Mouse (Mus musculus) R1 (cell line): ENCODE results near the gene Hmg20b.

Source experiments
- DNase-seq: peaks from one replicate; pipeline ENCODE4 v3.0.0-alpha.2; 2018; ENCODE audit warnings: low read depth, low spot score

Gene Hmg20b

GRCm38 (mm10) chr10:81378553-81379182 is 28.4 kb upstream of the Hmg20b start:
- peak; percentile 100 for DNase-seq

GRCm38 (mm10) chr10:81377793-81378552 is 27.7 kb upstream of the Hmg20b start, which contains the start of gene Fzr1:
Gene Fzr1, minus strand, starts transcription at chr10:81378516.
- DNase-seq: no peak

GRCm38 (mm10) chr10:81377362-81377664 is 27.0 kb upstream of the Hmg20b start:
- DNase-seq: no peak

DNA sequence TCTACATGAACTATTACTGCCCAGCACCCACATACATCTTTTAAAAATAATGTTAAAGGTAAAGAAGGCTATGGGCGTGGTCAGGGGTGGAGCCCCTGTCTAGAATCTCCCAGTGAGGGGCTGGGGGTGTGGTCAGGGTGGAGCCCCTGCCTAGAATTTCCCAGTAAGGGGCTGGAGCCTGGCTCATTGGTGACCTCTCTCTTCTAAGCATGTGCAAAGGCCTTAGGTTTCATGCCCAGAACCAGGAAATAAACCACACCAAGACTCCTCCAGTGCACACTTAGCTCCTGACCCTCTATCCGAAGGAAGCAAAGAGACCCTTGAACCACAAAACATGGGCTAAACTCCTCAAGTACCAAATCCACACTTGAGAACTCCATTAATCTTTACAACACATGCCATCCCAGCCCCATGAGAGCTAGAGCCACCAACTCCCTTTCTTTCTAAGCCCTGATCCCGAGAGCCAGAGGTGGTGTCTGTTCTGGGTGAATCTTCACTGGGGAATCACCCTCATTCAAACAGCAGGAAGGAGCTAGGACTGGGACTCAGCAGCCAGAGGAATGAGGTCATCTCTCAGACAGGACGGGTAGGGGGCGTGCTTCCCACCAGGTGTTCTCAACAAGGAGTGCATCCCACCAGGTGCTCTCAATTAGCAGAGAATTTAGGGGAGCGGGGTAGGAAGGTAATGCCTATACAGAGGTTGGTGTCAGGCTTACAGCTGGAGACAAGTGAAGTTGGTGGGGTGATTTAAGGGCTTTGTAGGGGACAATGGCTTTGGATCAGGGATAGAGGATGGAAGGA is 26.5 kb upstream of the Hmg20b start:
- peak; percentile 78 for DNase-seq

DNA sequence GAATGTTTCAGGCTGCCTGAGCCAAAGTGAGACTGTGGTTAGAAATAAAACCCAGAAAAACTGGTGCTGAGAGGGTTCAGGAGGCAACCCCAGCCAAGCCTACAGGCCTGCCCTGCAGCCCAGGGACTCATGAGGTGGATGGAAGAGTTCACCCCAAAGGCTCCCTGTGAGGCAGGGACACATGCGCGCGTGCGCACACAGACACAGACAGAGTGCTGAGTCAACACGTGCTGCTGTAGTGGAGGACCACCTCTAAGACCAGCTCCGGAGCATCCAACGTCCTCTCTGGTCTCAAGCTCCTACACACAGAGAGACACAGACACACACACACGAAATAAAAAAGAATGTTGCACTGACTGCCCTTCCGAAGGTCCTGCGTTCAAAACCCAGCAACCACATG is 25.0 kb upstream of the Hmg20b start:
- DNase-seq: peak; percentile 75

GRCm38 (mm10) chr10:81367207-81367495 is 16.9 kb upstream of the Hmg20b start:
- peak; percentile 21 for DNase-seq

DNA sequence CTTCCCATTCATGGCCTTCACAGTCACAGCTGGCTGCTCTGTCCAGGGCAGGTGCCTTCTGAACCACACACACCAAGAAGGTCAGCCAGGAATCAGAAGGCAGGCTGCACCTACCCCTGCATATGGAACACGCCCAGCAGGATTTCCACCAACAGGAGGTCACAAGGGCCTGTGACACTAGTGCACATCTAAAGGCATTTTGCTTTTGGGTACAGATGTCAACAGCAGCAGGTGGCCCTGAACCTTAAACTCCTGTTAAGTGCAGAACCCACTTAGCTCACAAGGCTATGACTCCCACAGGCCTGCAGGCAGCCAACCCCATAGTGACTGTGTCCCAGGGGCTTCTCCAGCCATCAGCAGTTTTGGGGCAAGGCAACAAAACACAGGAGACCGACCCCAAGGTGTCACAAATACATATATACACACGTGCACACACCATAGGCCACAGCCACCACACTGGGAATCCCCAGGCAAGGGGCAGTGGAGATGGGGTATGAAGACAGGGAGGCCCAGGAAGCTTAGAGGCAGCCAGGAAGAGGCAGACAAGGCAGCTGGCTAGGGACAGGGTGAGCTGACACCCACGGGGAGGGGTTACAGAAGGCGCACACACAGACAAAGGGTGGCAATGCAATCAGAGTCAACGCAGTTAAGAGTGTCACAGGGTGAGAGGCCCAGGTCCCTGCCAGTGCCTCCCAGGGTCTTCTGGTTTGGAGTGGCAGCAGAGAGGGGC is 16.4 kb upstream of the Hmg20b start:
- DNase-seq: peak; percentile 47

- peak; percentile 83 for DNase-seq
These were observed 15.6 kb upstream of the Hmg20b start, which contains the start of gene 4930404N11Rik for GRCm38 (mm10) chr10:81365672-81366476. Gene 4930404N11Rik, minus strand, starts transcription at chr10:81365816.

- peak; percentile 48 for DNase-seq
These were observed 14.8 kb upstream of the Hmg20b start for GRCm38 (mm10) chr10:81365073-81365472.

DNA sequence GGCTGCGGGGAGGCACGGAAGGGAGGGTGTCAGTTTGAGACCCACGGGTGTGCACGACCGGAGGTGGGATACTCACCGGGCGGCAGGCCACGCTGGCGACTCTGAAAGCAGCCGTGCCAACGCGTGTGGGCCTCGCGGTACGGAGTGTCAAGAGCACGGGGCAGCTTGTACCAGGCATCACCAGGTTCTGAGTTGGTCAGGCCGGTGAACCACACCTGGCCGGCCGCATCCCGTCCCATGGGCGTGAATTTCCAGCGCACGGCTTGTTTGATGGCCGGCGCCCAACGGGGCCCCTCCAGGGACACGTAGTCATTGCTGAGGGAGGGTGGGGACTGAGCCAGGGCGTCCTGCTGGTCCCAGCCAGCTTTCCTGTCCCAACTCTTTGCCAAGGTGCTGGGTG is 14.4 kb upstream of the Hmg20b start:
- no peak for DNase-seq

- DNase-seq: peak; percentile 55
These were observed 13.4 kb upstream of the Hmg20b start for GRCm38 (mm10) chr10:81363436-81364346.

- DNase-seq: peak; percentile 82
These were observed 12.2 kb upstream of the Hmg20b start for GRCm38 (mm10) chr10:81362336-81362949.

GRCm38 (mm10) chr10:81360721-81361120 is 10.4 kb upstream of the Hmg20b start:
- peak; percentile 55 for DNase-seq

- no peak for DNase-seq
These were observed 8.6 kb upstream of the Hmg20b start for GRCm38 (mm10) chr10:81358841-81359240.

DNA sequence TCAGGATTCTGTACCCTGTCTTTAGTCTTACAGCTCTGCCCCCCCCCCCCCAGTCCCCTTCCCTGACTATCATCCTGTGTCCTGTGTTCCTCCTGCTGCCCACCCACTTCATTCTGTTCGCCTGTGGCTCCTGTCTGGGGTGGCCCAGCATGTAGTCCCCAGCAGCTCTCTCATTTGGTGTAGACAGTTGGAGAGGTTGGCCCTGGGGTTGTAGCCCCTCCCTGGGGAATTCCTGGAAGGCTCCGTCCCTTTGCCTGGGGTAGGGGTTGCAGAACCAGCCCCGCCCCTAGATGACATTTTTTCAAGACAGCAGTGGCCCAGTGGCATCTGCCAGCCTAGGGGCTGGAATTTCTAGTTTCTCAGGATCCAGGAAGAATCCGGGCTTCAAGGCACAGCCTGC is 7.9 kb upstream of the Hmg20b start:
- DNase-seq: peak; percentile 71

- DNase-seq: peak; percentile 85
These were observed 6.9 kb upstream of the Hmg20b start, which contains the start of gene Mfsd12 for GRCm38 (mm10) chr10:81356991-81357844. Gene Mfsd12, plus strand, starts transcription at chr10:81357491.

- DNase-seq: no peak
These were observed 6.2 kb upstream of the Hmg20b start for GRCm38 (mm10) chr10:81356352-81356990.

DNA sequence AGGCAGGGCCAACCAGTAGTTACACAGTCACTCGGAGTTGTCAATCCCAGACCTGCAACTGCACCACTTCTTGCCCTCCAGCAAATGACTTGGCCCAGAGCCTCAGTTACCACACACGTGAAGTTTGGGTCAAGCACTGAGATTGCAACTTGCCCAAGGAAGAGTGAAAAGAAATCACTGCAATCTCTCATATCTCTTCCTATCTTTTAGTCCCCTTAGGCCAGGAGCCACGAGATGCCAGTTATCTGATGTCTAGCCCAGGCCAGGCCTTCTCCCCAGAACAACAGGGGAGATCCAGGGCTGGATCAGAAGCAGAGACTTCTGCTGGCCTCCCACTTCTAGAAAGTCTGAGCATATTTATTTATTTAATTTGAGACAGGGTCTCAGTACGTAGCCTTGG is 5.3 kb upstream of the Hmg20b start:
- no peak for DNase-seq
